Mouse (Mus musculus) thymus, adult 18-20 months (tissue): ENCODE data around the gene Sppl2b.
A peak's percentile ranks its signal among the peaks of the same experiment; 100 is the strongest.

Experiments
- DNase-seq, 2 experiments: peaks; one replicate each; pipeline ENCODE4 v3.0.0; 2022; ENCODE audit warnings: mixed read lengths in 2 of 2

The Sppl2b gene

DNA sequence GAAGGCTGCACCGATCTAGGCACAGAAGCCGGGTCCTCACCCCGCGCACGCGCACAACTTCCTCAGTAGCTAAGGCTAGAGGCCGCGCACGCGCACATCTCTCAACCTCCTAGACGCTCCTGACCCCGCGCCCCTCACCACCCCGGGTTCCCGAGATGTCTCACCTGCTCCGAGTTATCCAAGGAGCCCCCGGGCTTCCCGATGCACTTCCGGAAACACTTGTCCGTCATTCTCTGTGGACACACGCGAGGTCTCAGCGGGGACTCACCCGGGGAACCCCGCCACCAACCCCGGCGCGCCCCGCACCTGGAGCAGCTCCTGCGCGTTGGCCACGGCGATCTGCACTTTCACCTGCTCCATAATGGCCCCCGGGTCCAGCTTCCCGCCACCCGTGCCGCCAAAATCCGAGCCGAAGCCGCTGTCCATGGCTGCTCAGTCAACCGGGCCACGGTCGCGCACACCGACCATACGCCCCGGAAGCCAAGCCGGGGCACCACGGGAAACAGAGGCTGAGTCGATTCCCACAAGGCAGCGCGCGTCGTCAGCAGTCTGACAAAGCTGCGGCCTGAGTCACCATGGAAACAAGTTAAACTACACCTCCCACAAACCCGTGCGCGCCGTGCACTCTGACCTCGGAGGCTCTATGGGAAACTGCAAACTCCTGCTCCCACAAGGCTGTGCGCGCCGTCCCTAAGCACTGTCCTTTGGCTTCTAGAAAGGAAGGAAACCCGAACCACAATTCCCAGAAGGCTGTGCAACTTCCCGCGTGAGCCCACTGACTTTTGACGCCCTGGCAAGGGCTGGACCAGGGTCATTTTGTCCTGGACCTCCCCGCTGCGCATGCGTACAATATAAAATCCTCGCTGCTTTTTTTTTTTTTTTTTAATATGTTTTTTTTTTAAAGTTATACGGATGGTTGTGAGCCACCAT is 45.5 kb downstream of the Sppl2b start, which contains the start of gene Timm13:
Gene Timm13, minus strand, starts transcription at position 652 of the 930 bp plus-strand sequence.
- DNase-seq, result peak; percentile 97 to 98

GRCm38 (mm10) chr10:80901409-80902272 is 46.6 kb downstream of the Sppl2b start:
- no peak for DNase-seq

- no peak for DNase-seq
These were observed 47.3 kb downstream of the Sppl2b start for GRCm38 (mm10) chr10:80902273-80902940.

DNA sequence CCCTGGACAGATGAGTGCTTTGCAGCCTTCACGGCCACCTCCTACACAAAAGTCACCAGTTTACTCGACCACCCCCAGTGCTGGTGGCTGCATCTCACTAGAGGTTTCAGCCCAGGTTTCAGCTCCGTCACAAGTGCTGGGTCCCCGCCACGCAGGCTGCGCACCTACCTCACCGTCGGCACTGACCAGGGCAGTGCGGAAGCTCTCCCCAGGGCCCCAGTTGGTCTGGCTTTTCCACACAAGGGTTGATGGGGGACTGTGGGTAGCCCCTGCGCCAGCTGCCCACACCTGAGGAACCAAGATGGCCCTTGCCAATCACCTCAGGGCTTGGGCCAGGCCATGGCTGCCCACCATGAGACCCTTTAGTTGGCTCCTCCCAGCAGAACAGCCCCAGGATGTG is 48.2 kb downstream of the Sppl2b start:
- DNase-seq, result no peak

GRCm38 (mm10) chr10:80904004-80904693 is 49.1 kb downstream of the Sppl2b start:
- no peak for DNase-seq

DNA sequence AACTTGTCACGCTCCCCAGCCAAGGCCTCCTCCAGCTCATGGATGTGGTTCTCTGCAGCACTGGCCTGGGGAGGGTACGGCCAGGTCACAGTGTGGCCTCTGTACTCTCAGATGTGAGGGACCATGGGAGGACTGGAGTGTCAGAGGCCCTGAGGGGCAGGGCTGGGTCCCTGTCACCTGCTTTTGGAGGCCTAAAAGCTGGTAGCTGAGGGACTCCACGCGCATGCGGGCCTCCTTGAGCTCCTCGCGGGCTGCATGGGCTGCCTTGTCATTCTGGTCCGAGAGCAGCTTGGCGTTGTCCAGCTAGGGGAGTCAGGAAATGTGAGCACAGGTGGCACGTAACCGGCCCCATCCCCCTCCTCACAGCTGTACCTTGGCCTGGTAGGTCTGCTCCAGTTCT is 49.6 kb downstream of the Sppl2b start:
- no peak for DNase-seq

DNA sequence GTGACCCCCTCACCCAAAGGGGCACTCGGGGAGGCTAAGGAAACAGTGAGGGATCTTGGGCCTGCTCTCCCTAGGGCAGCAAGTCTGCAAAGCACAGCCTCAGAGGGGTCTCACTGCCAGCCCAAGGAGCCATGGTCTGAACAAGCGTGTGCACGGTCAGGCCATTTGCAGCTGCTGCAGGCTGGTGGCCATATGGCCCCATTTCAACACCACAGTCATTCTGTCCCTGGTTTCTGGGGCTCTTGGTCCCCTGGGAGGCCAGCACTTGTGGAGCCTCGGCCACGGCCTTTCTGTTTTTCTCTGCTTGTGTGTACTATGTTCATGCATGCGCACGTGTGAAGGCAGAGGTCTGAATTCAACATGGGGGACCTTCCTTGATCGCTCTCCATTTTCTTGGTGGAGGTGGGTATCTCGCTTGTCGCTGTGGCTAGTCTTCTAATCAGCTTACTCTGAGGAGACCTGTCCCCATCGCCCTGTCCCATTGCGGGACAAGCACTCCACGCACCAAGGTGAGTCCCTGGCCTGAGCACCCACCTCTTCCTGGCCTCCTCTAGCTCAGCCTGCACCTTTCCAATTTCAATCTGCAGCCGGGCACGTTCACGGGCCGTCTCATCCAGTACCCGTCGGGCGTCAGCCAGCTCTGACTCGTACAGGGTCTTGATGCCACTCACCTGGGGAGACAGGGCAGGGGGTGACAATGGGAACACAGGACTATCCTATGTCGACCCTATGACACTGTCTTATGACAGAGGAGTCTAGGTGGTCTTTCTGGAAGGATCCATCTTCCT is 54.5 kb downstream of the Sppl2b start:
- DNase-seq, result no peak

- DNase-seq, result no peak
These were observed 56.3 kb downstream of the Sppl2b start for GRCm38 (mm10) chr10:80911354-80911753.

GRCm38 (mm10) chr10:80911891-80912290 is 56.8 kb downstream of the Sppl2b start:
- DNase-seq, result no peak

DNA sequence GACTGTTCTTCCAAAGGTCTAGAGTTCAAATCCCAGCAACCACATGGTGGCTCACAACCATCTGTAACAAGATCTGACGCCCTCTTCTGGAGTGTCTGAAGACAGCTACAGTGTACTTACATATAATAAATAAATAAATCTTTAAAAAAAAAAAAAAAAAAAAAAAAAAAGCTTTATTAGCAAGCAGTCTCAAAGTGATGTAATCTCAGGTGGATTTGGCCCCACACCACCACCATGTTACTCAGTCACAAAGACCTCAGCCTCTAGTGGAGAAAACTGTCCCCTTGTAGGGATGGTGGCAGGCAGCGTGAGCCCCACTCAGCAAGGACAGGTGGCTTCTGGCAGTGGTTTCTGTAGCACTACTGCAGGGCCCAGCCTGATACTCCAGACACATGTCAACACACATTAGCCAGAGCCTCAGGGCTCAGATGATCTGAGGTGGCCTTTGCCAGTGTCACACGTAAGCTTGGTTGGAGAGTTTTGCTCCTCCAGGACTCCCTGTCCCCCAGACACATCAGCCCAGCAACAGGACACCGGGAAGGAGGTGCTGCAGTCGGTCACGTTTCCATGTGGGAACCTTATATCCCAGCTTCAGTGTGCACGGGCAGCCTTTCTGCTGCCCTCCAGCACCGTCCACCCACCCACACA is 58.4 kb downstream of the Sppl2b start:
- no peak for DNase-seq

DNA sequence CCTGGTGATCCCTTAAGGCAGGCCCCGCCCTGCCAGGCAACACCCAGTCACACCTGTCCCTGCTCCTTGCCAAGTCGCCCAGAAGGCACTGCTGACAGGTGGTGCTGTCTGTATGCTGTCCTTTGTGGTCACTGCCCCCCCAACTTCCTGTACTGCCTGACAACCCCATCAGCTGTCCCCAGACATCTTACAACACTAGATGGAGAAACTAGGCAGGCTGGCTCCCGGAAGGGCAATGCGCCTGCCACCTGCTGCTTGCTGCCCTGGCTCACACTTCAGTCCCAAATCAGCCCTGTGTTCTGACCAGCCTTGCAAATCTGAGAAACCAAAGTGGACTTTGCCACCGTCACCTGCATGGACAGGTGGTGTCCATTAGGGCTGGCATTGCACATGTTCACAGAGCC is 59.2 kb downstream of the Sppl2b start:
- peak in 1 of 2 experiments; percentile 62 for DNase-seq

DNA sequence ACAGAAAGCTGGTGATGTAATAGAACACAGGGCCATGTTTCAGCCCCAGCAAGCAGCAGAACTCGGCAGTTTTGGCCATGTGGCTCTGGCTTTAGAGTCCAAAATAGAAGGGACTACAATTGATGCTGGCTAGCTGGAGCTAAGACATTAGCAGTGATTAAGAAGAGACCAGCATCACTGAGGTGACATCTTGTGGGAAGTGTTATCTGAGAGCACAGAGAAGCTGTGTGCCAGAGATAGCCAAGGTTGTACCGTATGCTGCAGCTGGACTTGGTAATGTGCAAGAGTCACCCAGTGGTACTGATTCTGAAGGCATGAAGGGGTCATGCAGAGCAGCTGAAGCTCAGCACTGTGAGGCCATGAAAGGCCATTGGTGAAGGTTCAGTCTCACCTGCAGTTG is 60.2 kb downstream of the Sppl2b start:
- no peak for DNase-seq

DNA sequence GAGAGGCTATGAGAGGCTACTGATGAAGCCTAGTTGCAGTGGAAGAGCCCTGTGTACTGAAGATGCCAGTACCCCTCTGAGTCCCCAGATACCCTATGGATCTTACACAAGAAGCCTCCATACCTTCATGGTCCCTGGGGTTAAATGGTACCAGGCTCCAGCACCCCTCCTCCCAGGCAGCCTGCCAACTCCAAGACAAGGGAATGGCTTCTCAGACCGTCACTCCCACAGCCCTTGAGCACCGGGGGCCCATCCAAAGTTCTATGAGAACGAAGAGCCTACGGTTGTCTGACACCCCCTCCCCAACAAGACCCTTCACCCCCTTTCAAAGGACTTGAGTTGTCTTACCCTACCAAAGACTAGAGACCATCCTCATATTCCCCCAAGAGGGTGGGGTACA is 60.7 kb downstream of the Sppl2b start:
- no peak for DNase-seq

- DNase-seq, result no peak
These were observed 62.3 kb downstream of the Sppl2b start for GRCm38 (mm10) chr10:80917336-80917778.

DNA sequence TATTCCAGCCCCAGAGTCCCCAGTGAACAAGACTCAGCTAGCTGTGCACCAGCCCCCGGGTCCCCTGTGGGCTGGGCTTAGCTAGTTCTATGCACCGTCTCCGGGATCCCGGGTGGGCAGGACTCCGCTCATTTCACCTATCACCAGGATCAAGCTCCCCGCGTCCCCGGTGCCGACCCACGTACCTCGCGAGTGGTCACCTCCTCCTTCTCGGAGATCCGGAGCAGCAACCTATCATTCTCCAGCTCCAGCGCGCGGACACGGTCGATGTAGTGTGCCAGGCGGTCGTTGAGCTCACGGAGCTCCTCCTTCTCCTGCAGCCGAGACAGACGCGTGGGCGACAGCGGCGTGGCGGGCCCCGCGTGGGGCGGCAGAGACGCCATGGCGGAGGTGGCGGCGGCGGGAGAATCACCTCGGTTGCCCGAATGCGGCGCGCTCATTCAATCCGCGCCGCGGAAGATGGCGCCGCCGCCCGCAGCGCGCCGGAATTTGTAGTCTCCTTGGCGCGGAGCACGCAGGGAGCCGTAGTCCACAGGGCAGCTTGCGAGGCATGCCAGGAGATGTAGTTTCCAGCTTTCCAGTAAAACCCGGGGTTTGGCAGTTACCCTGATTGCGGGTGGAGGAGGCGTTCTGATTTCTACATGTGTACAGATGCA is 62.8 kb downstream of the Sppl2b start, which contains the start of gene Lmnb2:
Gene Lmnb2, minus strand, starts transcription at position 467 of the 656 bp plus-strand sequence.
- DNase-seq, result peak in 1 of 2 experiments; percentile 49
